Mouse (Mus musculus) intestine, postnatal 0 days (tissue): ENCODE measurements around the gene Sh3bgr. TPM values are rescaled to one million over a fixed set of nuclear protein-coding genes. Genes with fewer than 3 reads are reported as not detected.

Experiments used
- ATAC-seq: fragments of 200-750 bp; cut with Nextera tagmentation; 2 replicates; pipeline ENCODE4 v1.8.0; 2017; ENCODE audit warnings: mild to moderate bottlenecking, moderate TSS enrichment, moderate library complexity
- H3K27ac ChIP-seq: fragments of 300-500 bp; sonication (generic); 2 replicates; pipeline ENCODE4 v1.5.1; 2014; ENCODE audit warnings: mild to moderate bottlenecking, low read depth, low read length, moderate library complexity
- H3K27me3 ChIP-seq: fragments of 300-500 bp; sonication (generic); replicated peaks from 2 replicates; pipeline ENCODE4 v1.6.1; 2014; ENCODE audit warnings: low read length, mixed read lengths; ENCODE audit not compliant: control insufficient read depth, insufficient read depth
- H3K36me3 ChIP-seq: fragments of 300-500 bp; sonication (generic); 2 replicates; pipeline ENCODE4 v1.6.1; 2014; ENCODE audit warnings: mild to moderate bottlenecking, moderate library complexity; ENCODE audit not compliant: control insufficient read depth, insufficient read depth
- H3K4me1 ChIP-seq: fragments of 300-500 bp; sonication (generic); replicated peaks from 2 replicates; pipeline ENCODE4 v1.6.1; 2014; ENCODE audit warnings: antibody characterized with exemption, low read length, mixed read lengths; ENCODE audit not compliant: control insufficient read depth, insufficient read depth
- H3K4me2 ChIP-seq: fragments of 300-500 bp; sonication (generic); replicated peaks from 2 replicates; pipeline ENCODE4 v1.6.1; 2014; ENCODE audit warnings: low read depth, mild to moderate bottlenecking, moderate library complexity
- H3K4me3 ChIP-seq: fragments of 300-500 bp; sonication (generic); 2 replicates; pipeline ENCODE4 v1.5.1; 2014; ENCODE audit warnings: low read depth, low read length
- H3K9ac ChIP-seq: fragments of 300-500 bp; sonication (generic); 2 replicates; pipeline ENCODE4 v1.6.1; 2014; ENCODE audit warnings: mild to moderate bottlenecking, low read depth, low read length
- H3K9me3 ChIP-seq: fragments of 300-500 bp; sonication (generic); 2 replicates; pipeline ENCODE4 v1.6.1; 2016; ENCODE audit warnings: mixed run types; ENCODE audit not compliant: control insufficient read depth
- CTCF ChIP-seq: sonication (generic); IDR thresholded peaks from 2 replicates; pipeline ENCODE4 v1.5.1; 2016; ENCODE audit warnings: low read depth, mild to moderate bottlenecking, control low read depth, antibody characterized with exemption, moderate library complexity
- WGBS: fragments of 180-500 bp; shearing (Covaris S2); extraction: QIAGEN DNeasy Blood & Tissue Kit; methylation state at CpG from one replicate; pipeline ENCODE4 v1.1.7; 2014; 5-methylcytosine and 5-hydroxymethylcytosine counted together
- polyA plus RNA-seq: library from polyadenylated mRNA; unstranded; fragments of >200 nt; fragmentation: Nextera tagmentation; extraction: Ambion mirVana; gene quantifications from 2 replicates; pipeline ENCODE4 v1.2.1, GENCODE M21; 2015

The Sh3bgr gene
- polyA plus RNA-seq, 1 experiment from 2014 or later, result 25.6 TPM

GRCm38 (mm10) chr16:96233996-96234395, 33.7 kb downstream of the Sh3bgr start:
- no peak for ATAC-seq
- no peaks in the 10 kb centered on the region for H3K9me3 ChIP-seq

GRCm38 (mm10) chr16:96235366-96235970, 35.2 kb downstream of the Sh3bgr start, which contains the start of gene B3galt5:
Gene B3galt5, plus strand, starts transcription at chr16:96235801.
- H3K4me2 ChIP-seq, result no peak within 1 kb of the TSS
- no peak for TF ChIP-seq CTCF
- H3K9me3 ChIP-seq, result no peaks in the 10 kb centered on the region
- H3K4me3 ChIP-seq, result no peak within 1 kb of the TSS
- no peaks in the 10 kb centered on the region for H3K27me3 ChIP-seq
- H3K27ac ChIP-seq, result no peak within 1 kb of the TSS
- H3K4me1 ChIP-seq, result no peaks in the 10 kb centered on the region
- WGBS, result 79% methylated on average over 17 of the region's 17 CpGs
- no peak within 1 kb of the TSS for H3K9ac ChIP-seq
- H3K36me3 ChIP-seq, result no peaks in the 10 kb centered on the region
- ATAC-seq, result no peak

More at GRCm38 (mm10) chr16:96233996-96234395, 33.7 kb downstream of the Sh3bgr start:
- H3K36me3 ChIP-seq, result no peaks in the 10 kb centered on the region
- no peak overlapping the region for H3K4me2 ChIP-seq
- no peak overlapping the region for H3K27ac ChIP-seq
- WGBS, result 89% methylated on average over 8 of the region's 8 CpGs
- no peaks in the 10 kb centered on the region for H3K27me3 ChIP-seq
- H3K4me3 ChIP-seq, result no peak overlapping the region
- TF ChIP-seq CTCF, result no peak
- no peaks in the 10 kb centered on the region for H3K4me1 ChIP-seq
- H3K9ac ChIP-seq, result no peak overlapping the region

GRCm38 (mm10) chr16:96244496-96244895, 44.2 kb downstream of the Sh3bgr start:
- no peak overlapping the region for H3K4me2 ChIP-seq
- no peak overlapping the region for H3K9ac ChIP-seq
- no peak overlapping the region for H3K27ac ChIP-seq
- no peak overlapping the region for H3K4me3 ChIP-seq
- H3K27me3 ChIP-seq, result no peaks in the 10 kb centered on the region
- ATAC-seq, result no peak
- 67% methylated on average over 6 of the region's 6 CpGs for WGBS
- no peaks in the 10 kb centered on the region for H3K36me3 ChIP-seq
- no peaks in the 10 kb centered on the region for H3K4me1 ChIP-seq
- TF ChIP-seq CTCF, result no peak
- H3K9me3 ChIP-seq, result no peaks in the 10 kb centered on the region

DNA sequence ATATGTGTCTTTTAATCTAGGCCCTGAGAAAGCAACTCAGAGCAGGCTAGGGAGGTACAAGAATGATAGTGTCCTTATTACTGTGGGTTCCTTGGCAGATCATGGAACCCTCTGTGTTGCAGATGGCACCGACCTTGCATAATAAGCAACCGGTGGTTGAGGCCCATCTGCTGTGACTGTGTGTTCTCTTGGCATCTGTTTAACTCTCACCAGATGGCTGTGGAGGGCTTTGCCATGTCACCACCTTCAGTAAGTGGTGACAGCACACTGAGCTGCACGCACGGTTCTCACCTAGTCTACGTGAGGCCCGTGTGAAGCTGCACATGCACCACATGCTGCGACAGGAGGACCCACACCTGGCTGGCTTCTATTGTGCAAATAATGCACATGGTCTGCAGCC, 49.4 kb downstream of the Sh3bgr start:
- 82% methylated on average over 7 of the region's 7 CpGs for WGBS
- no peak overlapping the region for H3K9ac ChIP-seq
- no peak overlapping the region for H3K4me3 ChIP-seq
- no peaks in the 10 kb centered on the region for H3K4me1 ChIP-seq
- no peaks in the 10 kb centered on the region for H3K27me3 ChIP-seq
- no peak for TF ChIP-seq CTCF
- no peak overlapping the region for H3K27ac ChIP-seq
- ATAC-seq, result no peak
- no peaks in the 10 kb centered on the region for H3K36me3 ChIP-seq
- no peak overlapping the region for H3K4me2 ChIP-seq
- no peaks in the 10 kb centered on the region for H3K9me3 ChIP-seq

DNA sequence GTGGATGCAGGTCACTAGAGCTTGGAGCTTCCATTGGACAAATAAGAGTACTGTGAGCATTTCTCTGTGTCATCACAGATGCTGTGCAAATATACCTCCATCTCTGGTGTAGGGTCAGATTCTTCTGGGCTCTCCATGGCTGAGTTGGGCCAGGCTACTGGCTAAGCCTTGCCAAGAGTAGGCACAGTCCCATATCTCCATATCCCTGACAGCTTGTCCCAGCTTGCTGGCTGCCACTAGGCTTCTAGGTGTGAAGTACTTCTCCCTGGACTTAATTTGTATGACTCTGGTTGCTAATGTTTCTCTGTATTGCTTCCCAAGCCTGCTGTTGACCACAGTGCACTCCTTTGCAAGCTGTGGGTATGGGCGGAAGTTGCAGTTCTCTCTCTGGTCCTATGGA, 51.9 kb downstream of the Sh3bgr start:
- no peak for TF ChIP-seq CTCF
- H3K27me3 ChIP-seq, result no peaks in the 10 kb centered on the region
- no peaks in the 10 kb centered on the region for H3K9me3 ChIP-seq
- no peaks in the 10 kb centered on the region for H3K4me1 ChIP-seq
- WGBS, result 97% methylated on average over 1 of the region's 1 CpGs
- no peaks in the 10 kb centered on the region for H3K36me3 ChIP-seq
- no peak overlapping the region for H3K4me3 ChIP-seq
- no peak for ATAC-seq
- H3K27ac ChIP-seq, result no peak overlapping the region
- H3K9ac ChIP-seq, result no peak overlapping the region
- H3K4me2 ChIP-seq, result no peak overlapping the region

- Histone ChIP-seq H3K9me3 (no peaks in the 10 kb centered on the region), H3K4me1 (no peaks in the 10 kb centered on the region), H3K4me2 (no peak overlapping the region), H3K27me3 (no peaks in the 10 kb centered on the region), H3K36me3 (no peaks in the 10 kb centered on the region), H3K9ac (no peak overlapping the region), H3K4me3 (no peak overlapping the region), H3K27ac (no peak overlapping the region)
- no peak for ATAC-seq
- TF ChIP-seq CTCF, result no peak
- 85% methylated on average over 8 of the region's 8 CpGs for WGBS
These were observed 58.2 kb downstream of the Sh3bgr start for GRCm38 (mm10) chr16:96258429-96258828.
